Mouse (Mus musculus): ENCODE data around the gene Fam185a. TPM values are rescaled to one million over a fixed set of nuclear protein-coding genes. Genes with fewer than 3 reads are reported as not detected.

Fam185a gene
- polyA plus RNA-seq, 1 experiment from 2014 or later, result 6.1 TPM

DNA sequence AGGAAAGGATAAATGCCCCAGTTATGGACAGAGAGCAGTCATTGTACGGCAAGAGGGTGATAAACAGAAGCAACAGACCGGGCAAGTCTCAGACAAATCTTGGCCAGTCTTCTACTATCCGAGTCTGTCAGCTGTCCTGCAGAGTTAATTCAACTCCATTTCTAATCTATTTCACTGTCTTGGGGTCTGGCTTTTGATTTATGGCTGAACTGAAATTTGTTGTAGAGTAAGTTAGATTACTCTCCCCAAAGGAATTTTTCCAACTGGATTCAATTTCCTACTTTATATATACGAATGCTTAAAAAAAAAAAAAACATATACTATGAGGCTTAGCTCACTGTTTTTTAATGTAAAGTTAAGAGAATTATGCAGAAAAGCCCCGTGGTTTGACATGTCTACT lies 62.0 kb downstream of the Fam185a start:
- H3K9me3 ChIP-seq (replicated peaks; ENCODE audit: control insufficient read depth, low read length), result no peaks in the 10 kb centered on the region
- H3K9ac ChIP-seq (ENCODE audit: low read length), result no peak overlapping the region
- ATAC-seq (no peak), DNase-seq (ENCODE audit: low spot score) (no peak)
- H3K4me1 ChIP-seq (ENCODE audit: control insufficient read depth, insufficient read depth, low read length), result no peaks in the 10 kb centered on the region
- no peak overlapping the region for H3K4me3 ChIP-seq (ENCODE audit: low read depth, low read length)
- H3K4me2 ChIP-seq (ENCODE audit: low read length), result no peak overlapping the region
- no peaks in the 10 kb centered on the region for H3K36me3 ChIP-seq (ENCODE audit: control insufficient read depth, insufficient read depth, low read length)
- 89% methylated on average over 5 of the region's 5 CpGs for WGBS
- H3K27ac ChIP-seq (ENCODE audit: low read depth, low read length), result no peak overlapping the region
- no peaks in the 10 kb centered on the region for H3K27me3 ChIP-seq (replicated peaks; ENCODE audit: control insufficient read depth, insufficient read depth, low read length)

DNA sequence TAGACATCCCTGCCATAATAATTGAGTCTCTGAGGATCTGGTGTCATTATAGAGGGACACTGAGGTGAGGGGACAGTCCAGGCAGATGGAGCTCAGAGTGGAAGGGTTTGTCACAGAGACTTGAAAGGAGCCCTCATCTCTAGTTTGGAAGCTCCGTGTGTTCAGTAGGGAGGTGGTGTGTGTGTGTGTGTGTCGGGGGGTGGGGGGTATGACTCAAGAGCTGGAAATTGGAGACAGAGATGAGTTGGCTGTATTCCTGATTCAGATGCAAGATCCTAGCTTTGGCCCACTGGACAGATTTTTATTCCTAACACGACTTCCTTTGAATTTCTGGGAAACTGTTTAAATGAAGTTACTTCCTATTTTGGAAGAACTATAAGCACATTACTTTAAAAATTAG lies 62.5 kb downstream of the Fam185a start:
- H3K9me3 ChIP-seq (replicated peaks; ENCODE audit: control insufficient read depth, low read length), result no peaks in the 10 kb centered on the region
- 88% methylated on average over 3 of the region's 3 CpGs for WGBS
- no peak for DNase-seq (ENCODE audit: low spot score)
- no peak overlapping the region for H3K4me2 ChIP-seq (ENCODE audit: low read length)
- no peak overlapping the region for H3K9ac ChIP-seq (ENCODE audit: low read length)
- no peak overlapping the region for H3K4me3 ChIP-seq (ENCODE audit: low read depth, low read length)
- H3K27me3 ChIP-seq (replicated peaks; ENCODE audit: control insufficient read depth, insufficient read depth, low read length), result no peaks in the 10 kb centered on the region
- no peak overlapping the region for H3K27ac ChIP-seq (ENCODE audit: low read depth, low read length)
- H3K4me1 ChIP-seq (ENCODE audit: control insufficient read depth, insufficient read depth, low read length), result no peaks in the 10 kb centered on the region
- H3K36me3 ChIP-seq (ENCODE audit: control insufficient read depth, insufficient read depth, low read length), result no peaks in the 10 kb centered on the region
- ATAC-seq, result no peak

DNA sequence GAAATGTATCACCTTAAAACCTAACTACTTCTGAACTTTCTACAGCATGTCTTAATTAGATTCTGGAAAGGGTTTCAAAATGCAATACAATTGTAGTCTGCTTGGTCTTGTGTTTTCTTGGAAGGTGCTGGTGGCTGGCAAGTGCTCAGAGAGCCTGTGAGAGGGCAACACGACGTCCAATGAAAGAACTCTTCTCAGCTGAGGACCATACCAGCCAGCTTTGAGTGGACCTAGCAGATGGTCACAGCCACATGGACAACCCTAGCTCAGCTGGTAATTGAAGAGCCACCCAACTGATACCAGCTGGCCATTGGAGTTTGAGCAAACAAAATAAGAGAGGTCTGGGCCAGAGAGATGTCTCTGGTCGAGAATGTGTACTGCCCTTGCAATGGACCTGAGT lies 63.0 kb downstream of the Fam185a start:
- Histone ChIP-seq H3K4me1 (ENCODE audit: control insufficient read depth, insufficient read depth, low read length) (no peaks in the 10 kb centered on the region), H3K27me3 (replicated peaks; ENCODE audit: control insufficient read depth, insufficient read depth, low read length) (no peaks in the 10 kb centered on the region), H3K27ac (ENCODE audit: low read depth, low read length) (no peak overlapping the region), H3K4me2 (ENCODE audit: low read length) (no peak overlapping the region), H3K9me3 (replicated peaks; ENCODE audit: control insufficient read depth, low read length) (no peaks in the 10 kb centered on the region), H3K4me3 (ENCODE audit: low read depth, low read length) (no peak overlapping the region), H3K9ac (ENCODE audit: low read length) (no peak overlapping the region), H3K36me3 (ENCODE audit: control insufficient read depth, insufficient read depth, low read length) (no peaks in the 10 kb centered on the region)
- WGBS, result 85% methylated on average over 3 of the region's 3 CpGs
- ATAC-seq (no peak), DNase-seq (ENCODE audit: low spot score) (no peak)

DNA sequence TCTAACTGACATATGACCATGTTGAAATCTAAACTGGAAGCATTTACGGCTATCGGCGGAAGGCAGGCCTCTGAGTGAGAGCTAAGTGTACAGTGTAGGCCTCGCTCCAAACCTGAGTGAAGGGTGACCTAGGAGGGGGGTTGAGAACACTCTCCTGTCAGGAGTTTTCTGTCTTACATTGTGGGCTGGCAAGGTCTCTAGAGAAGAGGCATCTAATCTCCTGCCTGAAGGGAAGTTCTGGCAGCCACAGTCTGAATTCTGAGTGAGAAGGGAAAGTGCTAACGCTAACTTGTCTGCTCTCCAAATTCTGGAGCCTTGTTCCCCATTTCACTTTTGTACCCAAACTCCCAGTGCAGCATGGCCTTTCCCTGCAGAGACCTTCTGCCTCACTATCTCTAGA lies 63.7 kb downstream of the Fam185a start:
- WGBS, result 87% methylated on average over 5 of the region's 5 CpGs
- H3K9me3 ChIP-seq (replicated peaks; ENCODE audit: control insufficient read depth, low read length), result no peaks in the 10 kb centered on the region
- H3K36me3 ChIP-seq (ENCODE audit: control insufficient read depth, insufficient read depth, low read length), result no peaks in the 10 kb centered on the region
- no peaks in the 10 kb centered on the region for H3K27me3 ChIP-seq (replicated peaks; ENCODE audit: control insufficient read depth, insufficient read depth, low read length)
- H3K4me1 ChIP-seq (ENCODE audit: control insufficient read depth, insufficient read depth, low read length), result no peaks in the 10 kb centered on the region
- ATAC-seq, result no peak
- H3K9ac ChIP-seq (ENCODE audit: low read length), result no peak overlapping the region
- no peak overlapping the region for H3K4me2 ChIP-seq (ENCODE audit: low read length)
- no peak overlapping the region for H3K4me3 ChIP-seq (ENCODE audit: low read depth, low read length)
- no peak overlapping the region for H3K27ac ChIP-seq (ENCODE audit: low read depth, low read length)
- peak; percentile 6 for DNase-seq (ENCODE audit: low spot score)

DNA sequence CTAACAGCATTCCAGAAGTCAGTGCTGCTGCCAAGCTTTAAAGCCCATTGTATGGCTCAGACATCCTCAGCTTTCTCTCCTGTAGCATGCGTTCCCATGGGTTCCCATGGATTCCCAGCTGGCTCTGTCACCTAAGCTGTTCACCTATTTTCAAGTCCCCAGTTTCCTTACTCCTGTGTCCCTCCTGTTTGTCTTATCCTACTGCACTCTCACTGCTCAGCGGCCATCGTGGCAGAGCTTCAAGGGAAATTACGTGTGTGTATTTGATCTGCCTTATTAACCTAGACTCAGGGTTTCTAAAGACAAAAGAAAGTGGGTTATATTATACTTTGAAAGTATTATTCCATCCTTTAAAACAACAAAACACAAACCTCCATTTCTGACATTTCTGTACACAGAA lies 64.4 kb downstream of the Fam185a start:
- Histone ChIP-seq H3K4me2 (ENCODE audit: low read length) (no peak overlapping the region), H3K4me1 (ENCODE audit: control insufficient read depth, insufficient read depth, low read length) (no peaks in the 10 kb centered on the region), H3K9ac (ENCODE audit: low read length) (no peak overlapping the region), H3K9me3 (replicated peaks; ENCODE audit: control insufficient read depth, low read length) (no peaks in the 10 kb centered on the region), H3K27ac (ENCODE audit: low read depth, low read length) (no peak overlapping the region), H3K27me3 (replicated peaks; ENCODE audit: control insufficient read depth, insufficient read depth, low read length) (no peaks in the 10 kb centered on the region), H3K4me3 (ENCODE audit: low read depth, low read length) (no peak overlapping the region), H3K36me3 (ENCODE audit: control insufficient read depth, insufficient read depth, low read length) (no peaks in the 10 kb centered on the region)
- no peak for ATAC-seq
- 67% methylated on average over 4 of the region's 4 CpGs for WGBS
- no peak for DNase-seq (ENCODE audit: low spot score)

DNA sequence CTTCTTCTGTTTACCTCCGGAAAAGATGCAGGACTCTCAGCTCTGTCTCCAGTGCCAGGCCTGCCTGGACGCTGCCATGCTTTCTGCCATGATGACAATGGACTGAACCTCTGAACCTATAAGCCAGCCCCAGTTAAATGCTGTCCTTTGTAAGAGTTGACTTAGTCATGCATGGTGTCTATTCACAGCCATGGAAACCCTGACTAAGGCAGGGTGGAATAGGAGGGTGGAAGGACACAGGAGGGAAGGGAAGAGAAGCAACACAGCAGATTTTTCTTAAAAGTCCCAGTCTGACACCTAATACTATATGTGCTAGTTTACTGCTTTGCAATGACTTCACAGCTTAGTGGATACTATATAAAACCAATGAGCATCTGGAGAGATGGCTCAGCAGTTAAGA lies 66.7 kb downstream of the Fam185a start:
- no peaks in the 10 kb centered on the region for H3K27me3 ChIP-seq (replicated peaks; ENCODE audit: control insufficient read depth, insufficient read depth, low read length)
- H3K36me3 ChIP-seq (ENCODE audit: control insufficient read depth, insufficient read depth, low read length), result no peaks in the 10 kb centered on the region
- H3K4me2 ChIP-seq (ENCODE audit: low read length), result no peak overlapping the region
- no peak overlapping the region for H3K27ac ChIP-seq (ENCODE audit: low read depth, low read length)
- no peaks in the 10 kb centered on the region for H3K9me3 ChIP-seq (replicated peaks; ENCODE audit: control insufficient read depth, low read length)
- 67% methylated on average over 2 of the region's 2 CpGs for WGBS
- H3K4me1 ChIP-seq (ENCODE audit: control insufficient read depth, insufficient read depth, low read length), result no peaks in the 10 kb centered on the region
- ATAC-seq, result no peak
- H3K9ac ChIP-seq (ENCODE audit: low read length), result no peak overlapping the region
- no peak for DNase-seq (ENCODE audit: low spot score)
- no peak overlapping the region for H3K4me3 ChIP-seq (ENCODE audit: low read depth, low read length)

DNA sequence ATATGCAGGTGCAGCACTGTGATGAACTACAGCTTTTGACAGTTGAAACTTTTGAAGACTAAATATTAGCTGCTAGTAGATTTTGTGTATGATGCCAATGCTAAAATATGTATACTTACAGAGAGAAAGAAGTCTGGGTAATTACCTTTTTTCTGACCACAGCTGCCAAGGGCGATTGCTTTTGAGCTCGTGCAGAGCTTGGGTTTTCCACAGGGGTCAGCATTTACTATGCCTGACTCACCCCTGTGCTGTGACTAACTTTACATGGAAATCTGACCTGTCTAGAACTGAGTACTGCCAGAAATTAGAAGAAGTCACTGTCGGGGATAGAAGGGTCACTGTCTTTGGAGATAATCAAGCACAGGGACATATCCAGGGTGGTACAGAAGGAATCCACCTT lies 67.5 kb downstream of the Fam185a start:
- ATAC-seq (no peak), DNase-seq (ENCODE audit: low spot score) (no peak)
- no peak overlapping the region for H3K9ac ChIP-seq (ENCODE audit: low read length)
- H3K4me3 ChIP-seq (ENCODE audit: low read depth, low read length), result no peak overlapping the region
- no peaks in the 10 kb centered on the region for H3K4me1 ChIP-seq (ENCODE audit: control insufficient read depth, insufficient read depth, low read length)
- no peaks in the 10 kb centered on the region for H3K27me3 ChIP-seq (replicated peaks; ENCODE audit: control insufficient read depth, insufficient read depth, low read length)
- no peak overlapping the region for H3K4me2 ChIP-seq (ENCODE audit: low read length)
- H3K36me3 ChIP-seq (ENCODE audit: control insufficient read depth, insufficient read depth, low read length), result no peaks in the 10 kb centered on the region
- no peaks in the 10 kb centered on the region for H3K9me3 ChIP-seq (replicated peaks; ENCODE audit: control insufficient read depth, low read length)
- 82% methylated on average over 3 of the region's 3 CpGs for WGBS
- no peak overlapping the region for H3K27ac ChIP-seq (ENCODE audit: low read depth, low read length)

DNA sequence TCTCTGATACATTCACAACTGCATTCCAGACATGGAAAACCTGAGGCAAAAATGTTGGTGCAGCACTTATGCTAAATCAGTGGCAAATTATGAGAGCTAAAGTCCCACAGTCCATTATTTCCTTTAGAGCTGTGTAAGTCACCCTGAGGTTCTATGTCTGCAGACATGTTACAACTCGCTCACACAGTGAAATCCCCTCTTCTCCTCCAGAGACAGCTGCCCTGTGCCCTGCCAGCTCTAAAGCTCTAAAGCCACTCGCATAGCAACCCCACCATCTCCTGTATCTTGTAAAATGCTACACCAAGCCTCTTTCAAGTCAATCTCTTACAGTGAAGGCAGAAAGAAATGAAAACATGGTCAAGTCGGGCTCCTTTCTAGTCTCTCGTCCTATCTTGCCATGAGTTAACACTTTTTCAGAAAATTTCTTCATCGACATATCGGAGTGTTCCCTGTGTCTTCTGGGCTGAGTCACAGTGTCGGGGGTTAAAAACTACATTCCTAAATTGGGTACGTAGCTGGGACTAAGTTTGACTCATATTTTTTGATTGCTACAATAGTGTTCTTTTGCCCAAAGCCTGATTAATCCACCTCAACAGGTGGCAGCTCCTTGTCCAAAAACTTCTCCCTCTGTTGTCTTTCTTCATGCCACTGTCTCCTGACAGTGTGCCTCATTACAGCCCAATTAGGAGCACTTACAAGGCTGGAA lies 68.7 kb downstream of the Fam185a start:
- no peak overlapping the region for H3K27ac ChIP-seq (ENCODE audit: low read depth, low read length)
- no peaks in the 10 kb centered on the region for H3K27me3 ChIP-seq (replicated peaks; ENCODE audit: control insufficient read depth, insufficient read depth, low read length)
- ATAC-seq, result no peak
- no peak overlapping the region for H3K4me2 ChIP-seq (ENCODE audit: low read length)
- H3K9me3 ChIP-seq (replicated peaks; ENCODE audit: control insufficient read depth, low read length), result no peaks in the 10 kb centered on the region
- WGBS, result 70% methylated on average over 8 of the region's 8 CpGs
- H3K9ac ChIP-seq (ENCODE audit: low read length), result no peak overlapping the region
- no peaks in the 10 kb centered on the region for H3K36me3 ChIP-seq (ENCODE audit: control insufficient read depth, insufficient read depth, low read length)
- no peaks in the 10 kb centered on the region for H3K4me1 ChIP-seq (ENCODE audit: control insufficient read depth, insufficient read depth, low read length)
- DNase-seq (ENCODE audit: low spot score), result no peak
- H3K4me3 ChIP-seq (ENCODE audit: low read depth, low read length), result no peak overlapping the region

DNA sequence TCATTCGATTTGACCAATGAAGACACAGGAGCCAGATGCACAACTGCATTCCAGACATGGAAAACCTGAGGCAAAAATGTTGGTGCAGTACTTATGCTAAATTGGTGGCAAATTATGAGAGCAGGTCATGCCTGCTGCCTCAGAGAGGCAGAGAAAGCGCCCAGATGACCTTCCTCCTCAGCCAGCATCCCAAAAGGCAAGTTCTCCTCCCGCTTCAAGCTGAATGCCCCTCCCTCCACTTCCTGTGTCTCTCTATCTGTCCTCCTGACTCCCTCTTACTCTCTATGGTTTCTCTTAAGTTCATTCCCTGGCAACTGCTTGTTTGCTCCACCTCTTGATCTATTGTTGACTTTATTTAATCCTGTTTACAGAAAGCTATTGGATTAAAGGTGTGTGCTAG lies 70.0 kb downstream of the Fam185a start:
- Histone ChIP-seq H3K4me3 (ENCODE audit: low read depth, low read length) (no peak overlapping the region), H3K27ac (ENCODE audit: low read depth, low read length) (no peak overlapping the region), H3K9ac (ENCODE audit: low read length) (no peak overlapping the region), H3K36me3 (ENCODE audit: control insufficient read depth, insufficient read depth, low read length) (no peaks in the 10 kb centered on the region), H3K4me1 (ENCODE audit: control insufficient read depth, insufficient read depth, low read length) (no peaks in the 10 kb centered on the region), H3K9me3 (replicated peaks; ENCODE audit: control insufficient read depth, low read length) (no peaks in the 10 kb centered on the region), H3K27me3 (replicated peaks; ENCODE audit: control insufficient read depth, insufficient read depth, low read length) (no peaks in the 10 kb centered on the region), H3K4me2 (ENCODE audit: low read length) (no peak overlapping the region)
- WGBS, result 70% methylated on average over 3 of the region's 3 CpGs
- ATAC-seq (no peak), DNase-seq (ENCODE audit: low spot score) (no peak)

Measured in forebrain, embryonic 14.5 days (tissue).